Comparison of ENCODE assay signal across 26 mouse cellular contexts in genomic region chr2:141419806-141420205, GRCm38 (mm10).
A peak's percentile ranks its signal among the peaks of the same experiment; 100 is the strongest.
DNase-seq lines count a peak whose midpoint lies in the region; ATAC-seq and TF ChIP-seq lines count a peak whose summit lies in the region.
"Had no signal": no experiment of that assay in that cellular context is flagged by ENCODE, and none has a peak within 500 bp of the region (broad histone marks: within the 10 kb centered on the region; RNA-seq: fewer than 3 reads in every experiment).

No protein-coding gene starts in this region.

- H3K4me3 ChIP-seq in limb, embryonic 14.5 days (replicated peaks; ENCODE audit: low read length) = no peak overlapping the region
- no peak overlapping the region for H3K4me3 ChIP-seq in limb, embryonic 10.5 days
- H3K4me3 ChIP-seq in C2C12 (ENCODE audit: insufficient read depth, poor library complexity, severe bottlenecking) = no peak overlapping the region
- H3K4me3 ChIP-seq: embryonic facial prominence, embryonic 12.5 days; erythroblast, embryonic 14.5 days; forebrain, embryonic 12.5 days; forebrain, embryonic 15.5 days; heart, adult 2 months; heart, embryonic 10.5 days; heart, embryonic 13.5 days had no signal

- no peak for TF ChIP-seq CTCF in C2C12 (IDR thresholded peaks at IDR 0.05; ENCODE audit: control insufficient read depth, insufficient read depth, insufficient read length)

- peak; percentile 9 for DNase-seq in limb, embryonic 14.5 days (ENCODE audit: low spot score)
- DNase-seq in limb, embryonic 10.5 days (ENCODE audit: low spot score) = no peak
- DNase-seq in 3T3-L1 (ENCODE audit: low read depth, low spot score) = peak; percentile 75
- peak; percentile 15 for DNase-seq in brain, adult 2 months (ENCODE audit: low read depth, low spot score)
- DNase-seq in adrenal gland, adult 2 months = no peak
- no peak for DNase-seq in urinary bladder, postnatal 14 days (ENCODE audit: low spot score)
- DNase-seq: adrenal gland, postnatal 14 days; cerebellum, adult 11-12 months; cerebellum, adult 9-10 months; cerebellum, postnatal 14 days; gastrocnemius, postnatal 25 days; heart, adult 2 months; heart, postnatal 14 days; heart, postnatal 4 days had no signal

- H3K79me2 ChIP-seq in C2C12 (ENCODE audit: control insufficient read depth, insufficient read depth) = no peaks in the 10 kb centered on the region

- H3K9me3 ChIP-seq in limb, embryonic 14.5 days (ENCODE audit: control insufficient read depth, low read length) = no peaks in the 10 kb centered on the region
- no peaks in the 10 kb centered on the region for H3K9me3 ChIP-seq in limb, embryonic 10.5 days (replicated peaks)
- H3K9me3 ChIP-seq: embryonic facial prominence, embryonic 12.5 days; forebrain, embryonic 12.5 days; forebrain, embryonic 15.5 days; heart, embryonic 10.5 days; heart, embryonic 13.5 days had no signal

- no peak overlapping the region for H3K27ac ChIP-seq in limb, embryonic 14.5 days (replicated peaks; ENCODE audit: low read depth, low read length)
- no peak overlapping the region for H3K27ac ChIP-seq in limb, embryonic 10.5 days
- H3K27ac ChIP-seq: embryonic facial prominence, embryonic 12.5 days; forebrain, embryonic 12.5 days; forebrain, embryonic 15.5 days; heart, adult 2 months; heart, embryonic 10.5 days; heart, embryonic 13.5 days; hindbrain, embryonic 14.5 days; hindbrain, postnatal 0 days had no signal

- H3K9ac ChIP-seq in limb, embryonic 14.5 days (ENCODE audit: low read depth, low read length, severe bottlenecking) = no peak overlapping the region
- H3K9ac ChIP-seq: embryonic facial prominence, embryonic 12.5 days; forebrain, embryonic 12.5 days; forebrain, embryonic 15.5 days; heart, embryonic 13.5 days; hindbrain, embryonic 14.5 days had no signal

- no peak for ATAC-seq in limb, embryonic 14.5 days (ENCODE audit: low FRiP score, low read depth)
- ATAC-seq: activated CD4-positive, CD25-positive, alpha-beta regulatory T cell, adult 4 months; forebrain, embryonic 15.5 days; hindbrain, postnatal 0 days; inflammation-experienced regulatory T-cells, adult 6 months; intestine, embryonic 16.5 days had no signal

- no peak overlapping the region for H3ac ChIP-seq in C2C12 (ENCODE audit: control insufficient read depth, insufficient read length, low read depth)

- no peak for TF ChIP-seq POLR2A in limb, embryonic 14.5 days (IDR thresholded peaks at IDR 0.05; ENCODE audit: borderline replicate concordance, extremely low read depth, insufficient read depth, insufficient read length)

- no peak overlapping the region for H3K4me2 ChIP-seq in limb, embryonic 14.5 days (replicated peaks; ENCODE audit: low read depth, low read length, severe bottlenecking)
- H3K4me2 ChIP-seq: embryonic facial prominence, embryonic 12.5 days; forebrain, embryonic 12.5 days; forebrain, embryonic 15.5 days; heart, embryonic 13.5 days; hindbrain, embryonic 14.5 days had no signal

- WGBS in limb, embryonic 14.5 days = 16% methylated on average over 1 of the region's 1 CpGs
- WGBS in limb, embryonic 10.5 days = 78% methylated on average over 1 of the region's 1 CpGs

- no peaks in the 10 kb centered on the region for H3K79me3 ChIP-seq in C2C12 (ENCODE audit: low read depth)

- H3K4me1 ChIP-seq in limb, embryonic 14.5 days (ENCODE audit: control insufficient read depth, insufficient read depth, low read length) = no peaks in the 10 kb centered on the region
- H3K4me1 ChIP-seq in limb, embryonic 10.5 days = no peaks in the 10 kb centered on the region
- H3K4me1 ChIP-seq: embryonic facial prominence, embryonic 12.5 days; heart, embryonic 10.5 days; heart, embryonic 13.5 days had no signal

- H3K36me3 ChIP-seq in limb, embryonic 14.5 days (ENCODE audit: control insufficient read depth, insufficient read depth, low read length) = no peaks in the 10 kb centered on the region
- H3K36me3 ChIP-seq in limb, embryonic 10.5 days = no peaks in the 10 kb centered on the region
- no peaks in the 10 kb centered on the region for H3K36me3 ChIP-seq in C2C12 (ENCODE audit: control insufficient read depth, insufficient read depth)
- H3K36me3 ChIP-seq: embryonic facial prominence, embryonic 12.5 days; forebrain, embryonic 12.5 days; forebrain, embryonic 15.5 days; heart, embryonic 10.5 days; heart, embryonic 13.5 days had no signal

- no peaks in the 10 kb centered on the region for H3K27me3 ChIP-seq in limb, embryonic 14.5 days (ENCODE audit: control insufficient read depth, insufficient read depth, low read length)
- H3K27me3 ChIP-seq in limb, embryonic 10.5 days (ENCODE audit: low read depth, poor library complexity, severe bottlenecking) = no peaks in the 10 kb centered on the region
- no peaks in the 10 kb centered on the region for H3K27me3 ChIP-seq in C2C12 (ENCODE audit: control insufficient read depth, insufficient read depth, insufficient read length)
- H3K27me3 ChIP-seq: embryonic facial prominence, embryonic 12.5 days; forebrain, embryonic 12.5 days; forebrain, embryonic 15.5 days; heart, embryonic 13.5 days had no signal

TF ChIP-seq in C2C12, 6 proteins besides CTCF, POLR2A, EP300 and RAD21:
- TF ChIP-seq FOSL1 (IDR thresholded peaks at IDR 0.05; ENCODE audit: insufficient read depth, low read length, poor library complexity, severe bottlenecking) (no peak), CEBPB (IDR thresholded peaks at IDR 0.05; ENCODE audit: low read depth) (peak; percentile 55), USF1 (IDR thresholded peaks at IDR 0.05; ENCODE audit: low read depth) (no peak)
TF ChIP-seq in C2C12: peak in this region for 1.

Comparison
In these comparisons a context has a peak if more than half of its experiments do, and no peak if none do; other contexts are left out.
1. DNase-seq: peak in limb, embryonic 14.5 days (single experiment), 3T3-L1 (single experiment) and brain, adult 2 months (single experiment); none in limb, embryonic 10.5 days (single experiment), adrenal gland, adult 2 months (single experiment) and urinary bladder, postnatal 14 days (single experiment).